Mouse (Mus musculus): ENCODE data around the gene Lcor. TPM values are rescaled to one million over a fixed set of nuclear protein-coding genes. Genes with fewer than 3 reads are reported as not detected.

Gene Lcor
- polyA plus RNA-seq, 1 experiment from 2014 or later, result 30.3 TPM

DNA sequence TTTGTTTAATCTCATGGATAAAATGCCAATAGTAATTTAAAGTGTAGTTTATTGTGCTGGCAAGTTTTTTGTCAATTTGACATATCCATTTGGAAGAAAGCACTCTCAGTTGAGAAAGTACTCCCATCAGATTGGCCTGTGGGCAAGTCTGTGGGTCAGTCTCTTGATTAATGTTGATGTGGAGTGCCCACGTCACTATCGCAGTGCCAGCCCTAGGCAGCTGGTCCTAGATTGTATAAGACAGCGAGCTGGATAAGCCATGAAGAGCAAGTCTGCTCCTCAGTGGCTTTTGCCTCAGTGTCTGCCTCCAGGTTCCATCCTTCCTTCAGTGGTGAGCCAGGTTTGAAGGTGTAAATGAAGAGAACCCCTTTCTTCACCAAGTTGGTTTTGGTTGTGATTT lies 34.6 kb downstream of the Lcor start:
- ATAC-seq (replicated peaks; ENCODE audit: low FRiP score), result no peak
- H3K36me3 ChIP-seq (ENCODE audit: control insufficient read depth, insufficient read depth, low read length), result no peaks in the 10 kb centered on the region

DNA sequence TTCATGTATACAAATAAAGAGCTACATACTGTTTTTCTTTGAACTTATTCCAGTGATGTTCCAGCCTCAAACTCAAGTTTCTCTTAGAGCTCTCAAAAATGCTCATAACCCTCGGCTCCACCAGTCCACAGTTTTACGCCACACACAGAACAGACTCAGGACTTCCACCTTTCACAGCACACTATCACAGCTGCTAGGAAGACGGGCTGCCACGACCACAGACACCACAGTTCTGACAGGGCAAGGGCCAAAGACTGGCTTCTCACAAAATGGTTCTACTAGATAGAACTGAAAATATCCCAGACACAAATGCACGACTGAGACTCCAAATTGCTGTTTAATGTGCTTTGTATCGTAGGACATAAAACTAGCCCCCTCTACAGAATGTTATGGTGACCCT lies 36.7 kb downstream of the Lcor start:
- H3K27me3 ChIP-seq (ENCODE audit: control insufficient read depth, insufficient read depth, low read length), result no peaks in the 10 kb centered on the region
- H3K27ac ChIP-seq (ENCODE audit: low read depth, low read length), result no peak overlapping the region
- H3K9me3 ChIP-seq (ENCODE audit: control insufficient read depth, low read length), result no peaks in the 10 kb centered on the region
- no peaks in the 10 kb centered on the region for H3K4me1 ChIP-seq (replicated peaks; ENCODE audit: control insufficient read depth, insufficient read depth, low read length)
- WGBS, result 85% methylated on average over 6 of the region's 6 CpGs
- H3K36me3 ChIP-seq (ENCODE audit: control insufficient read depth, insufficient read depth, low read length), result no peaks in the 10 kb centered on the region
- no peak overlapping the region for H3K4me2 ChIP-seq (ENCODE audit: low read depth, low read length, severe bottlenecking)
- DNase-seq (ENCODE audit: low spot score), result no peak
- H3K4me3 ChIP-seq (ENCODE audit: low read depth, low read length), result no peak overlapping the region
- no peak for ATAC-seq (replicated peaks; ENCODE audit: low FRiP score)
- H3K9ac ChIP-seq (ENCODE audit: low read length), result no peak overlapping the region

More for the DNA sequence above, 34.6 kb downstream of the Lcor start:
- no peak overlapping the region for H3K9ac ChIP-seq (ENCODE audit: low read length)
- no peak overlapping the region for H3K4me2 ChIP-seq (ENCODE audit: low read depth, low read length, severe bottlenecking)
- DNase-seq (ENCODE audit: low spot score), result no peak
- no peaks in the 10 kb centered on the region for H3K9me3 ChIP-seq (ENCODE audit: control insufficient read depth, low read length)
- no peaks in the 10 kb centered on the region for H3K27me3 ChIP-seq (ENCODE audit: control insufficient read depth, insufficient read depth, low read length)
- H3K4me3 ChIP-seq (ENCODE audit: low read depth, low read length), result no peak overlapping the region
- no peaks in the 10 kb centered on the region for H3K4me1 ChIP-seq (replicated peaks; ENCODE audit: control insufficient read depth, insufficient read depth, low read length)
- WGBS, result 95% methylated on average over 3 of the region's 3 CpGs
- H3K27ac ChIP-seq (ENCODE audit: low read depth, low read length), result no peak overlapping the region

DNA sequence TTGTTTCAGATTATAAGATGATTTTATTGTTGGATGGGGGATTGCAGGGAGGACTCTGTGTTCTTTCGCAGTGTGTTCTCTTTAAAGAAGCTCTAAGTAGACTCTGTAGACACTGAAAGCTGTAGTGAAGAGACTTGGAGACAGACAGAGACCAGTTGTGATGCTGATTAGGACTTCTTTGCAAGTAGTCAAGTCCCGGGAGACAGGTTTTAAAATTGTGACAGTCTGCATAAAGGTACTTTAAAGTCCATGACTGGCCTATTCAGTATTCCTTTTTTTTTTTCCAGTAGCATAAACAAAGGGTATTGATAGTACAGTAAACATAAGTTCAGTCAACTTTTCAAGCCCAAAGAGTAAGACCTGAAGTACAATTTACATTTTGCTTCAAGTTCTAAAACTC lies 39.8 kb downstream of the Lcor start:
- no peak overlapping the region for H3K4me2 ChIP-seq (ENCODE audit: low read depth, low read length, severe bottlenecking)
- WGBS, result 59% methylated on average over 2 of the region's 2 CpGs
- H3K9me3 ChIP-seq (ENCODE audit: control insufficient read depth, low read length), result no peaks in the 10 kb centered on the region
- ATAC-seq (replicated peaks; ENCODE audit: low FRiP score) (no peak), DNase-seq (ENCODE audit: low spot score) (no peak)
- H3K36me3 ChIP-seq (ENCODE audit: control insufficient read depth, insufficient read depth, low read length), result no peaks in the 10 kb centered on the region
- no peaks in the 10 kb centered on the region for H3K27me3 ChIP-seq (ENCODE audit: control insufficient read depth, insufficient read depth, low read length)
- no peaks in the 10 kb centered on the region for H3K4me1 ChIP-seq (replicated peaks; ENCODE audit: control insufficient read depth, insufficient read depth, low read length)
- H3K27ac ChIP-seq (ENCODE audit: low read depth, low read length), result no peak overlapping the region
- H3K9ac ChIP-seq (ENCODE audit: low read length), result no peak overlapping the region
- H3K4me3 ChIP-seq (ENCODE audit: low read depth, low read length), result no peak overlapping the region

DNA sequence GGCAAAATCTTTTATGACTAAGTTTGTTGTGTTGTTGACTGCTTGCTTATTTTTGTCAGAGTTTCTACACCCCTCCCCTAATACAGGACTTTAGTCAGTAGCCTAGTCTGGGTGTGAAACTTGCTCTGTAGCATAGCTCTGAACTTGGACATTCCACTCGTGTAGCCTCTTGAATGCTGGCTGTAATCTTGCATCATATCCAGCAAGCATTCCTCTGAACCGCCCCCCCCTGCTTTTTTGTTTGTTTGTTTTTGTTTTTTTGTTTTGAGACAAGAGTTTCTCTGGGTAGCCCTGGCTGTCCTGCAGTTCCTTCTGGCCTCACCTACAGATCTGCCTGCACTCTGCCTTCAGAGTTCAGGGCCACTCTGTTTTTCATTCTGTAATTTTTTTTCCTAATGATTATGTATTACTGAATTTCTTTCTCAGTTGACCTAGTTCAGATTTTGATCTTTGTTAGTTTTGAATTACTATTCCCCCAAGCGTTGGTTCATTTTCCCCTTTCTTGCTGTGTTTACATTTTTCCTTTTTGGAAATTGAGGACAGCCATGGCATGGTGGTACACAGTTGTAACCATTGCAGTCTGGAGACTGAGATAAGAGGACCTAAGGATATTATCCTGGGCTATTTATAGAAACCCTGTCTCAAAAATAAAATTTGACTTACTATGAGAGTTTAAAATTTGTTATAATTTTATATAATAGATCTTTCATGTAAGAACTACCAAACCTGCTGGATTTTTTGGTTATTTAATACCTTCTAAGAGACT lies 41.5 kb downstream of the Lcor start:
- Histone ChIP-seq H3K4me3 (ENCODE audit: low read depth, low read length) (no peak overlapping the region), H3K36me3 (ENCODE audit: control insufficient read depth, insufficient read depth, low read length) (no peaks in the 10 kb centered on the region), H3K4me1 (replicated peaks; ENCODE audit: control insufficient read depth, insufficient read depth, low read length) (no peaks in the 10 kb centered on the region), H3K27me3 (ENCODE audit: control insufficient read depth, insufficient read depth, low read length) (no peaks in the 10 kb centered on the region), H3K27ac (ENCODE audit: low read depth, low read length) (no peak overlapping the region), H3K9me3 (ENCODE audit: control insufficient read depth, low read length) (no peaks in the 10 kb centered on the region), H3K4me2 (ENCODE audit: low read depth, low read length, severe bottlenecking) (no peak overlapping the region), H3K9ac (ENCODE audit: low read length) (no peak overlapping the region)
- 88% methylated on average over 3 of the region's 3 CpGs for whole genome bisulfite sequencing
- ATAC-seq (replicated peaks; ENCODE audit: low FRiP score) (no peak), DNase-seq (ENCODE audit: low spot score) (no peak)

DNA sequence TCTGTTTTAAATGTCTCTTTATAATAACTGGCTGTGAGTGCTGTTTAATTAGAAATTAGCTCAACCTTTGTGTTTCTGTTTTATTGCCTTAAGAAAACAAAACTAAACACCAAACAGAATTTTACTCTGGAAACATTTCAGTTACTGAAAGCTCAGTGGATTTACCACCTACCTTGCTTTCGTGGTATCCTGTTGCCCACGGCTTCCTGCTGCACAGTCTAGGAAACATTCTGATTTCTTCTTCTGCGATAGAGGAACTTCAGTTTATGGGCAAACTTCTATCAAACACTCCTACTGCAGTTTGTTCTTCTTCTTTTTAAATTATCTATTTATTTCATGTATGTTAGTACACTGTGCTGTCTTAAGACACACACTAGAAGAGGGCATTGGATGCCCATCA lies 46.7 kb downstream of the Lcor start:
- no peak overlapping the region for H3K4me2 ChIP-seq (ENCODE audit: low read depth, low read length, severe bottlenecking)
- H3K4me3 ChIP-seq (ENCODE audit: low read depth, low read length), result no peak overlapping the region
- H3K9me3 ChIP-seq (ENCODE audit: control insufficient read depth, low read length), result no peaks in the 10 kb centered on the region
- H3K36me3 ChIP-seq (ENCODE audit: control insufficient read depth, insufficient read depth, low read length), result no peaks in the 10 kb centered on the region
- DNase-seq (ENCODE audit: low spot score) (no peak), ATAC-seq (replicated peaks; ENCODE audit: low FRiP score) (no peak)
- H3K27ac ChIP-seq (ENCODE audit: low read depth, low read length), result no peak overlapping the region
- no peaks in the 10 kb centered on the region for H3K27me3 ChIP-seq (ENCODE audit: control insufficient read depth, insufficient read depth, low read length)
- H3K4me1 ChIP-seq (replicated peaks; ENCODE audit: control insufficient read depth, insufficient read depth, low read length), result no peaks in the 10 kb centered on the region
- WGBS, result 98% methylated on average over 3 of the region's 3 CpGs
- no peak overlapping the region for H3K9ac ChIP-seq (ENCODE audit: low read length)

DNA sequence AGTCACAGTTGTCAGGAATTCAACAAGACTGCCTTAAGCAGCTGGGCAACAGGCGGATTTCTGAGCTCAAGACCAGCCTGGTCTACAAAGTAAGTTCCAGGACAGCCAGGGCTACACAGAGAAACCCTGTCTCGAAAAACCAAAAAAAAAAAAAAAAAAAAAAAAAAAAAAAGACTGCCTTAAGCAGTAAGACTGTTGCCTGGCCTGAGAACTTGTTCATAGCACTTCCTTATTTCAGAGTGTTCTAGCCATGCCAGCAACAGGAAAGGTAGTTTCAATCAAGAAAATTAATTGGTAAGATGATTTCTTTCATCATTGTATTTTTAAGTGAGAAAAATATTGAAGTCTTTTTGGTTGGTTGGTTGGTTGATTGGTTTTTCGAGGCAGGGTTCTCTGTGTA lies 51.6 kb downstream of the Lcor start:
- no peaks in the 10 kb centered on the region for H3K27me3 ChIP-seq (ENCODE audit: control insufficient read depth, insufficient read depth, low read length)
- no peak overlapping the region for H3K4me3 ChIP-seq (ENCODE audit: low read depth, low read length)
- H3K36me3 ChIP-seq (ENCODE audit: control insufficient read depth, insufficient read depth, low read length), result no peaks in the 10 kb centered on the region
- no peak overlapping the region for H3K4me2 ChIP-seq (ENCODE audit: low read depth, low read length, severe bottlenecking)
- no peak for DNase-seq (ENCODE audit: low spot score)
- H3K9ac ChIP-seq (ENCODE audit: low read length), result no peak overlapping the region
- H3K4me1 ChIP-seq (replicated peaks; ENCODE audit: control insufficient read depth, insufficient read depth, low read length), result no peaks in the 10 kb centered on the region
- 91% methylated on average over 3 of the region's 3 CpGs for WGBS
- no peaks in the 10 kb centered on the region for H3K9me3 ChIP-seq (ENCODE audit: control insufficient read depth, low read length)
- no peak overlapping the region for H3K27ac ChIP-seq (ENCODE audit: low read depth, low read length)
- no peak for ATAC-seq (replicated peaks; ENCODE audit: low FRiP score)

DNA sequence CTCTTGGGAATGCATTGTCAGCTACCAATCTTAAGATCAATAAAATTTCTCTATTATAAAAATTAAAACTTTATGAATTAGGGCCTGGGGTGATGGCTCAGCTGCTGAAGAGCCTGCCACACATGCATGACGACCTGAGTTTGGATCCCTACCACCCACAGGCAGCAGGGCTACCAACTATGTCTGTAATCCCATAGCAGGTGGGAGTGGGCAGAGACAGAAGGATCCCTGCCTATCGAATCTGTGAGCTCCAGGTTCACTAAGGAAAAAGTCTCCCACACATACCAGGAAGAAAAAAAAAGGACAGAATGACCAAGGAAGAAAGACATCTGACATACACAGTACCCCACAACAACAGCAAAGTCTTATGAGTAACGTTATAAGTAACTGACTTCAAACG lies 74.5 kb downstream of the Lcor start:
- H3K9me3 ChIP-seq (ENCODE audit: control insufficient read depth, low read length), result no peaks in the 10 kb centered on the region
- H3K27ac ChIP-seq (ENCODE audit: low read depth, low read length), result no peak overlapping the region
- WGBS, result 91% methylated on average over 4 of the region's 4 CpGs
- H3K4me2 ChIP-seq (ENCODE audit: low read depth, low read length, severe bottlenecking), result no peak overlapping the region
- H3K4me1 ChIP-seq (replicated peaks; ENCODE audit: control insufficient read depth, insufficient read depth, low read length), result no peaks in the 10 kb centered on the region
- DNase-seq (ENCODE audit: low spot score) (no peak), ATAC-seq (replicated peaks; ENCODE audit: low FRiP score) (no peak)
- no peak overlapping the region for H3K9ac ChIP-seq (ENCODE audit: low read length)
- H3K27me3 ChIP-seq (ENCODE audit: control insufficient read depth, insufficient read depth, low read length), result no peaks in the 10 kb centered on the region
- H3K4me3 ChIP-seq (ENCODE audit: low read depth, low read length), result no peak overlapping the region
- peaks cover 3% of the 10 kb centered on the region; the same call in 1 of the 2 replicates for H3K36me3 ChIP-seq (ENCODE audit: control insufficient read depth, insufficient read depth, low read length)

DNA sequence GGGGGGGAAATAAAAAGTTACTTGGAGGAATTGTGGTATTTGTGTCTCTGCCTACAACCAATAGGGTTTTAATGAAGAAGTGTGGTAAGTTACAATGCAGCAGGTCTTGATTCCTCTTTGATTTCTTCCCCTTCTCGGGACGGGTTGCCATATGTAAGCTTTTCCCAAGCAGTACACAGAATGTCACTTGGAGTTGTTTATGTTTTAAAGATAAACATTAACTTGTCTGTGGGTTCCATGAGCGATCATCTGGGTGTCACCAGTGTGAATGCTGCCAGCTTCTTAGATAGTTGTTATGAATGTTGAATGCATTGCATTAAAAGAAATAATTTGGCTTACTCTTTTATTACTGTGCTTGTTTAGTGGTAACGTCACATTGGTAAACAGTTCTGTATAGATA lies 75.1 kb downstream of the Lcor start:
- no peak overlapping the region for H3K9ac ChIP-seq (ENCODE audit: low read length)
- ATAC-seq (replicated peaks; ENCODE audit: low FRiP score) (no peak), DNase-seq (ENCODE audit: low spot score) (no peak)
- H3K4me3 ChIP-seq (ENCODE audit: low read depth, low read length), result no peak overlapping the region
- H3K27me3 ChIP-seq (ENCODE audit: control insufficient read depth, insufficient read depth, low read length), result no peaks in the 10 kb centered on the region
- no peak overlapping the region for H3K4me2 ChIP-seq (ENCODE audit: low read depth, low read length, severe bottlenecking)
- H3K9me3 ChIP-seq (ENCODE audit: control insufficient read depth, low read length), result no peaks in the 10 kb centered on the region
- peaks cover 3% of the 10 kb centered on the region; the same call in 1 of the 2 replicates for H3K36me3 ChIP-seq (ENCODE audit: control insufficient read depth, insufficient read depth, low read length)
- 93% methylated on average over 4 of the region's 4 CpGs for WGBS
- H3K27ac ChIP-seq (ENCODE audit: low read depth, low read length), result no peak overlapping the region
- H3K4me1 ChIP-seq (replicated peaks; ENCODE audit: control insufficient read depth, insufficient read depth, low read length), result no peaks in the 10 kb centered on the region

DNA sequence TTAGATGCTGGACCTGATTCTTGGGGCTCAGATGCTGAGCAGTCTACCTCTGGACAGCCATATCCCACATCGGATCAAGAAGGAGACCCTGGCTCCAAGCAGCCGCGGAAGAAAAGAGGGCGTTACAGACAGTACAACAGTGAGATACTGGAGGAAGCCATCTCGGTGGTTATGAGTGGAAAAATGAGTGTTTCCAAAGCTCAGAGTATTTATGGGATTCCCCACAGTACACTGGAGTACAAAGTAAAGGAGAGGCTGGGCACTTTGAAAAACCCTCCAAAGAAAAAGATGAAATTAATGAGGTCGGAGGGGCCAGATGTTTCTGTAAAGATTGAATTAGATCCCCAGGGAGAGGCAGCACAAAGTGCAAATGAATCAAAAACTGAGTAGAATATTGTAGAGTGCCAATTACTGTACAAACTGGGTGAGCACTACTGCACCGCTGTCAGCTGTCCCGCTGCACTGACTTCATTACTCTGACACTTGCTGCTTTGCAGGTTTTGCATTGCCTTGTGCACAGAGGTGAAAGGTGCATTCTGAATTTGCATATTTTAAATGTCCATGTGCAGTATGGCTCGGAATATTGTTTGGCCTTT lies 76.6 kb downstream of the Lcor start:
- H3K4me2 ChIP-seq (ENCODE audit: low read depth, low read length, severe bottlenecking), result no peak overlapping the region
- H3K9ac ChIP-seq (ENCODE audit: low read length), result no peak overlapping the region
- H3K4me1 ChIP-seq (replicated peaks; ENCODE audit: control insufficient read depth, insufficient read depth, low read length), result no peaks in the 10 kb centered on the region
- H3K36me3 ChIP-seq (ENCODE audit: control insufficient read depth, insufficient read depth, low read length), result peaks cover 3% of the 10 kb centered on the region; the same call in 1 of the 2 replicates
- DNase-seq (ENCODE audit: low spot score) (no peak), ATAC-seq (replicated peaks; ENCODE audit: low FRiP score) (no peak)
- H3K4me3 ChIP-seq (ENCODE audit: low read depth, low read length), result no peak overlapping the region
- H3K27ac ChIP-seq (ENCODE audit: low read depth, low read length), result no peak overlapping the region
- H3K27me3 ChIP-seq (ENCODE audit: control insufficient read depth, insufficient read depth, low read length), result no peaks in the 10 kb centered on the region
- 91% methylated on average over 9 of the region's 9 CpGs for WGBS
- H3K9me3 ChIP-seq (ENCODE audit: control insufficient read depth, low read length), result no peaks in the 10 kb centered on the region
